Mouse (Mus musculus): ENCODE measurements at regions not wholly inside any gene's neighbourhood (a gene's known extent, or its start where the extent isn't known, plus 50 kb on each side); places are given as distances from the start of the nearest gene placed in this dataset.

GRCm38 (mm10) chr1:169270750-169271149 lies 260.5 kb downstream of the Nuf2 start:
- DNase-seq: no peak
- H3K27me3 ChIP-seq (ENCODE audit: control insufficient read depth, insufficient read depth, low read length): no peaks in the 10 kb centered on the region
- no peak overlapping the region for H3K27ac ChIP-seq (replicated peaks; ENCODE audit: low read depth, low read length)
- no peak overlapping the region for H3K4me2 ChIP-seq (ENCODE audit: low read length)
- H3K4me3 ChIP-seq (replicated peaks; ENCODE audit: low read depth, low read length): no peak overlapping the region
- no peaks in the 10 kb centered on the region for H3K9me3 ChIP-seq (ENCODE audit: control insufficient read depth, low read length)
- ATAC-seq (ENCODE audit: low FRiP score, low TSS enrichment): no peak
- H3K4me1 ChIP-seq (ENCODE audit: control insufficient read depth, insufficient read depth, low read length): no peaks in the 10 kb centered on the region
- 80% methylated on average over 4 of the region's 4 CpGs for WGBS
- no peak overlapping the region for H3K9ac ChIP-seq (replicated peaks; ENCODE audit: low read length)
- H3K36me3 ChIP-seq (ENCODE audit: control insufficient read depth, insufficient read depth, low read length): no peaks in the 10 kb centered on the region

- 82% methylated on average over 5 of the region's 5 CpGs for WGBS
Observed at GRCm38 (mm10) chr1:169263984-169264660, 267.1 kb downstream of the Nuf2 start.

GRCm38 (mm10) chr1:169254250-169254937 lies 276.9 kb downstream of the Nuf2 start:
- H3K36me3 ChIP-seq (ENCODE audit: control insufficient read depth, insufficient read depth, low read length): no peaks in the 10 kb centered on the region
- H3K9ac ChIP-seq (replicated peaks; ENCODE audit: low read length): no peak overlapping the region
- DNase-seq: no peak
- no peak for ATAC-seq (ENCODE audit: low FRiP score, low TSS enrichment)
- H3K4me1 ChIP-seq (ENCODE audit: control insufficient read depth, insufficient read depth, low read length): no peaks in the 10 kb centered on the region
- no peak overlapping the region for H3K4me2 ChIP-seq (ENCODE audit: low read length)
- H3K27me3 ChIP-seq (ENCODE audit: control insufficient read depth, insufficient read depth, low read length): no peaks in the 10 kb centered on the region
- H3K27ac ChIP-seq (replicated peaks; ENCODE audit: low read depth, low read length): no peak overlapping the region
- no peaks in the 10 kb centered on the region for H3K9me3 ChIP-seq (ENCODE audit: control insufficient read depth, low read length)
- no peak overlapping the region for H3K4me3 ChIP-seq (replicated peaks; ENCODE audit: low read depth, low read length)
- WGBS: 55% methylated on average over 7 of the region's 7 CpGs

More at GRCm38 (mm10) chr1:169263984-169264660, 267.1 kb downstream of the Nuf2 start:
- no peaks in the 10 kb centered on the region for H3K4me1 ChIP-seq (ENCODE audit: control insufficient read depth, insufficient read depth, low read length)
- H3K9ac ChIP-seq (replicated peaks; ENCODE audit: low read length): no peak overlapping the region
- H3K9me3 ChIP-seq (ENCODE audit: control insufficient read depth, low read length): no peaks in the 10 kb centered on the region
- H3K4me2 ChIP-seq (ENCODE audit: low read length): no peak overlapping the region
- no peaks in the 10 kb centered on the region for H3K36me3 ChIP-seq (ENCODE audit: control insufficient read depth, insufficient read depth, low read length)
- DNase-seq: no peak
- no peak overlapping the region for H3K4me3 ChIP-seq (replicated peaks; ENCODE audit: low read depth, low read length)
- H3K27me3 ChIP-seq (ENCODE audit: control insufficient read depth, insufficient read depth, low read length): no peaks in the 10 kb centered on the region
- ATAC-seq (ENCODE audit: low FRiP score, low TSS enrichment): no peak
- H3K27ac ChIP-seq (replicated peaks; ENCODE audit: low read depth, low read length): no peak overlapping the region

GRCm38 (mm10) chr1:169252189-169252588 lies 279.1 kb downstream of the Nuf2 start:
- Histone ChIP-seq H3K9me3 (ENCODE audit: control insufficient read depth, low read length) (no peaks in the 10 kb centered on the region), H3K27me3 (ENCODE audit: control insufficient read depth, insufficient read depth, low read length) (no peaks in the 10 kb centered on the region), H3K9ac (replicated peaks; ENCODE audit: low read length) (no peak overlapping the region), H3K4me1 (ENCODE audit: control insufficient read depth, insufficient read depth, low read length) (no peaks in the 10 kb centered on the region), H3K27ac (replicated peaks; ENCODE audit: low read depth, low read length) (no peak overlapping the region), H3K36me3 (ENCODE audit: control insufficient read depth, insufficient read depth, low read length) (no peaks in the 10 kb centered on the region), H3K4me2 (ENCODE audit: low read length) (no peak overlapping the region), H3K4me3 (replicated peaks; ENCODE audit: low read depth, low read length) (no peak overlapping the region)
- 82% methylated on average over 2 of the region's 2 CpGs for WGBS
- ATAC-seq (ENCODE audit: low FRiP score, low TSS enrichment) (no peak), DNase-seq (no peak)

GRCm38 (mm10) chr1:169249021-169249420 lies 282.2 kb downstream of the Nuf2 start:
- Histone ChIP-seq H3K9ac (replicated peaks; ENCODE audit: low read length) (no peak overlapping the region), H3K4me2 (ENCODE audit: low read length) (no peak overlapping the region), H3K9me3 (ENCODE audit: control insufficient read depth, low read length) (no peaks in the 10 kb centered on the region), H3K4me1 (ENCODE audit: control insufficient read depth, insufficient read depth, low read length) (no peaks in the 10 kb centered on the region), H3K27ac (replicated peaks; ENCODE audit: low read depth, low read length) (no peak overlapping the region), H3K4me3 (replicated peaks; ENCODE audit: low read depth, low read length) (no peak overlapping the region), H3K36me3 (ENCODE audit: control insufficient read depth, insufficient read depth, low read length) (no peaks in the 10 kb centered on the region), H3K27me3 (ENCODE audit: control insufficient read depth, insufficient read depth, low read length) (no peaks in the 10 kb centered on the region)
- ATAC-seq (ENCODE audit: low FRiP score, low TSS enrichment): no peak
- DNase-seq: no peak
- WGBS: 88% methylated on average over 7 of the region's 7 CpGs

GRCm38 (mm10) chr1:169240377-169240776 lies 290.9 kb downstream of the Nuf2 start:
- Histone ChIP-seq H3K9ac (replicated peaks; ENCODE audit: low read length) (no peak overlapping the region), H3K4me2 (ENCODE audit: low read length) (no peak overlapping the region), H3K27me3 (ENCODE audit: control insufficient read depth, insufficient read depth, low read length) (no peaks in the 10 kb centered on the region), H3K4me1 (ENCODE audit: control insufficient read depth, insufficient read depth, low read length) (0 out of 2 replicates have a peak, but pooled peaks cover 2% of the 10 kb centered on the region), H3K36me3 (ENCODE audit: control insufficient read depth, insufficient read depth, low read length) (no peaks in the 10 kb centered on the region), H3K9me3 (ENCODE audit: control insufficient read depth, low read length) (no peaks in the 10 kb centered on the region), H3K4me3 (replicated peaks; ENCODE audit: low read depth, low read length) (no peak overlapping the region), H3K27ac (replicated peaks; ENCODE audit: low read depth, low read length) (no peak overlapping the region)
- 96% methylated on average over 2 of the region's 2 CpGs for WGBS
- ATAC-seq (ENCODE audit: low FRiP score, low TSS enrichment) (no peak), DNase-seq (no peak)

GRCm38 (mm10) chr1:169238671-169239090 lies 292.6 kb downstream of the Nuf2 start:
- Histone ChIP-seq H3K9ac (replicated peaks; ENCODE audit: low read length) (no peak overlapping the region), H3K27ac (replicated peaks; ENCODE audit: low read depth, low read length) (no peak overlapping the region), H3K27me3 (ENCODE audit: control insufficient read depth, insufficient read depth, low read length) (no peaks in the 10 kb centered on the region), H3K9me3 (ENCODE audit: control insufficient read depth, low read length) (no peaks in the 10 kb centered on the region), H3K4me2 (ENCODE audit: low read length) (no peak overlapping the region), H3K36me3 (ENCODE audit: control insufficient read depth, insufficient read depth, low read length) (no peaks in the 10 kb centered on the region), H3K4me3 (replicated peaks; ENCODE audit: low read depth, low read length) (no peak overlapping the region), H3K4me1 (ENCODE audit: control insufficient read depth, insufficient read depth, low read length) (0 out of 2 replicates have a peak, but pooled peaks cover 4% of the 10 kb centered on the region)
- DNase-seq (no peak), ATAC-seq (ENCODE audit: low FRiP score, low TSS enrichment) (no peak)
- WGBS: 52% methylated on average over 16 of the region's 16 CpGs

- H3K27ac ChIP-seq (replicated peaks; ENCODE audit: low read depth, low read length): no peak overlapping the region
- H3K36me3 ChIP-seq (ENCODE audit: control insufficient read depth, insufficient read depth, low read length): no peaks in the 10 kb centered on the region
- no peak for ATAC-seq (ENCODE audit: low FRiP score, low TSS enrichment)
- H3K9ac ChIP-seq (replicated peaks; ENCODE audit: low read length): no peak overlapping the region
- no peaks in the 10 kb centered on the region for H3K9me3 ChIP-seq (ENCODE audit: control insufficient read depth, low read length)
- WGBS: 17% methylated on average over 2 of the region's 2 CpGs
- DNase-seq: peak; percentile 14
- H3K27me3 ChIP-seq (ENCODE audit: control insufficient read depth, insufficient read depth, low read length): no peaks in the 10 kb centered on the region
- H3K4me2 ChIP-seq (ENCODE audit: low read length): no peak overlapping the region
- 0 out of 2 replicates have a peak, but pooled peaks cover 4% of the 10 kb centered on the region for H3K4me1 ChIP-seq (ENCODE audit: control insufficient read depth, insufficient read depth, low read length)
- no peak overlapping the region for H3K4me3 ChIP-seq (replicated peaks; ENCODE audit: low read depth, low read length)
Observed at GRCm38 (mm10) chr1:169235276-169235681, 296.0 kb downstream of the Nuf2 start.

GRCm38 (mm10) chr1:169233368-169233767 lies 297.9 kb downstream of the Nuf2 start:
- ATAC-seq (ENCODE audit: low FRiP score, low TSS enrichment) (no peak), DNase-seq (no peak)
- H3K9me3 ChIP-seq (ENCODE audit: control insufficient read depth, low read length): no peaks in the 10 kb centered on the region
- 0 out of 2 replicates have a peak, but pooled peaks cover 4% of the 10 kb centered on the region for H3K4me1 ChIP-seq (ENCODE audit: control insufficient read depth, insufficient read depth, low read length)
- H3K4me3 ChIP-seq (replicated peaks; ENCODE audit: low read depth, low read length): no peak overlapping the region
- WGBS: 81% methylated on average over 3 of the region's 3 CpGs
- no peak overlapping the region for H3K4me2 ChIP-seq (ENCODE audit: low read length)
- no peak overlapping the region for H3K27ac ChIP-seq (replicated peaks; ENCODE audit: low read depth, low read length)
- H3K9ac ChIP-seq (replicated peaks; ENCODE audit: low read length): no peak overlapping the region
- H3K27me3 ChIP-seq (ENCODE audit: control insufficient read depth, insufficient read depth, low read length): no peaks in the 10 kb centered on the region
- H3K36me3 ChIP-seq (ENCODE audit: control insufficient read depth, insufficient read depth, low read length): no peaks in the 10 kb centered on the region
